In genomic region chr19:21487124-21487944, GRCm38 (mm10) we compare ENCODE assay signal across 22 mouse cellular contexts. TPM values are rescaled to one million over a fixed set of nuclear protein-coding genes. Genes with fewer than 3 reads are reported as not detected.
DNase-seq lines count a peak whose midpoint lies in the region; ATAC-seq and TF ChIP-seq lines count a peak whose summit lies in the region.
"Had no signal": no experiment of that assay in that cellular context is flagged by ENCODE, and none has a peak within 500 bp of the region (broad histone marks: within the 10 kb centered on the region; RNA-seq: fewer than 3 reads in every experiment).

No protein-coding gene starts in this region.

- H3K27me3 ChIP-seq in liver, adult 2 months (ENCODE audit: control insufficient read depth, insufficient read depth, low read length) = no peaks in the 10 kb centered on the region
- H3K27me3 ChIP-seq in intestine, embryonic 16.5 days (replicated peaks; ENCODE audit: control insufficient read depth, insufficient read depth, low read length) = no peaks in the 10 kb centered on the region
- no peaks in the 10 kb centered on the region for H3K27me3 ChIP-seq in small intestine, adult 2 months (ENCODE audit: control insufficient read depth, insufficient read depth, low read length)
- no peaks in the 10 kb centered on the region for H3K27me3 ChIP-seq in kidney, embryonic 15.5 days
- no peaks in the 10 kb centered on the region for H3K27me3 ChIP-seq in midbrain, embryonic 16.5 days (ENCODE audit: control insufficient read depth, insufficient read depth, low read depth, low read length)
- H3K27me3 ChIP-seq: embryonic facial prominence, embryonic 13.5 days; embryonic facial prominence, embryonic 15.5 days; forebrain, embryonic 12.5 days had no signal

- peak overlapping the region; percentile 17; the same call in 1 of the 2 replicates for H3K4me3 ChIP-seq in liver, adult 2 months (ENCODE audit: insufficient read depth, low read depth, low read length)
- no peak overlapping the region for H3K4me3 ChIP-seq in intestine, embryonic 16.5 days (ENCODE audit: low read length)
- H3K4me3 ChIP-seq in small intestine, adult 2 months (ENCODE audit: low read depth, low read length) = no peak overlapping the region
- H3K4me3 ChIP-seq in kidney, embryonic 15.5 days (replicated peaks) = no peak overlapping the region
- H3K4me3 ChIP-seq in midbrain, embryonic 16.5 days (ENCODE audit: low read depth, low read length) = no peak overlapping the region
- H3K4me3 ChIP-seq: embryonic facial prominence, embryonic 13.5 days; embryonic facial prominence, embryonic 15.5 days; erythroblast, embryonic 14.5 days; forebrain, embryonic 10.5 days; forebrain, embryonic 12.5 days had no signal

- peak; percentile 68 for DNase-seq in liver, adult 2 months (ENCODE audit: extremely low read depth, low read depth, low spot score)
- no peak for DNase-seq in liver
- DNase-seq: adrenal gland, adult 2 months; adrenal gland, postnatal 10 days; adrenal gland, postnatal 25 days; cerebellum, adult 11 months; cerebellum, adult 18-20 months; cerebellum, adult 8-10 months; cerebellum, adult 9-11 months; cerebellum, postnatal 14 days; cerebellum, postnatal 36 days; embryo, embryonic 11 days had no signal

- no peaks in the 10 kb centered on the region for H3K9me3 ChIP-seq in intestine, embryonic 16.5 days (ENCODE audit: control insufficient read depth, low read length)
- H3K9me3 ChIP-seq in kidney, embryonic 15.5 days (replicated peaks) = no peaks in the 10 kb centered on the region
- H3K9me3 ChIP-seq in midbrain, embryonic 16.5 days (replicated peaks; ENCODE audit: control insufficient read depth, low read length, poor library complexity, severe bottlenecking) = no peaks in the 10 kb centered on the region
- H3K9me3 ChIP-seq: embryonic facial prominence, embryonic 13.5 days; embryonic facial prominence, embryonic 15.5 days; forebrain, embryonic 10.5 days; forebrain, embryonic 12.5 days had no signal

- no peaks in the 10 kb centered on the region for H3K79me2 ChIP-seq in liver, adult 2 months (ENCODE audit: control insufficient read depth, insufficient read depth, low read length)

- peaks cover 8% of the 10 kb centered on the region; the same call in 1 of the 2 replicates for H3K4me1 ChIP-seq in liver, adult 2 months (ENCODE audit: control insufficient read depth, insufficient read depth, low read length)
- no peaks in the 10 kb centered on the region for H3K4me1 ChIP-seq in intestine, embryonic 16.5 days (ENCODE audit: control insufficient read depth, insufficient read depth, low read length)
- H3K4me1 ChIP-seq in small intestine, adult 2 months (ENCODE audit: control insufficient read depth, insufficient read depth, insufficient read length, low read length) = peaks cover 18% of the 10 kb centered on the region; the same call in 1 of the 2 replicates
- no peaks in the 10 kb centered on the region for H3K4me1 ChIP-seq in kidney, embryonic 15.5 days
- H3K4me1 ChIP-seq in midbrain, embryonic 16.5 days (ENCODE audit: control insufficient read depth, insufficient read depth, low read length) = no peaks in the 10 kb centered on the region; the same call in 1 of the 2 replicates
- H3K4me1 ChIP-seq: embryonic facial prominence, embryonic 13.5 days; embryonic facial prominence, embryonic 15.5 days; forebrain, embryonic 10.5 days; forebrain, embryonic 12.5 days had no signal

- no peaks in the 10 kb centered on the region for H3K36me3 ChIP-seq in liver, adult 2 months (ENCODE audit: control insufficient read depth, insufficient read depth, low read length)
- H3K36me3 ChIP-seq in intestine, embryonic 16.5 days (ENCODE audit: control insufficient read depth, insufficient read depth, low read length) = no peaks in the 10 kb centered on the region
- no peaks in the 10 kb centered on the region for H3K36me3 ChIP-seq in small intestine, adult 2 months (ENCODE audit: control insufficient read depth, insufficient read depth, low read length)
- H3K36me3 ChIP-seq in kidney, embryonic 15.5 days = no peaks in the 10 kb centered on the region
- no peaks in the 10 kb centered on the region for H3K36me3 ChIP-seq in midbrain, embryonic 16.5 days (ENCODE audit: control insufficient read depth, insufficient read depth, low read length)
- H3K36me3 ChIP-seq: embryonic facial prominence, embryonic 13.5 days; embryonic facial prominence, embryonic 15.5 days; forebrain, embryonic 10.5 days; forebrain, embryonic 12.5 days had no signal

- H3K9ac ChIP-seq in liver, adult 2 months (ENCODE audit: low read depth, low read length) = no peak overlapping the region
- no peak overlapping the region for H3K9ac ChIP-seq in intestine, embryonic 16.5 days (ENCODE audit: low read depth, low read length)
- no peak overlapping the region for H3K9ac ChIP-seq in kidney, embryonic 15.5 days
- H3K9ac ChIP-seq in midbrain, embryonic 16.5 days (ENCODE audit: low read depth, low read length) = no peak overlapping the region
- H3K9ac ChIP-seq: embryonic facial prominence, embryonic 13.5 days; embryonic facial prominence, embryonic 15.5 days; forebrain, embryonic 12.5 days had no signal

- ATAC-seq in intestine, embryonic 16.5 days = peak; percentile 92
- no peak for ATAC-seq in kidney, embryonic 15.5 days (replicated peaks; ENCODE audit: low FRiP score)
- no peak for ATAC-seq in midbrain, embryonic 16.5 days
- ATAC-seq: forebrain, embryonic 14.5 days had no signal

- no peak overlapping the region for H3K27ac ChIP-seq in liver, adult 2 months (replicated peaks; ENCODE audit: insufficient read depth, low read depth, low read length)
- peak overlapping the region; percentile 56; the same call in 1 of the 2 replicates for H3K27ac ChIP-seq in intestine, embryonic 16.5 days (ENCODE audit: low read length)
- H3K27ac ChIP-seq in small intestine, adult 2 months (ENCODE audit: insufficient read depth, low read depth, low read length) = peak overlapping the region; percentile 93
- no peak overlapping the region for H3K27ac ChIP-seq in kidney, embryonic 15.5 days
- no peak overlapping the region for H3K27ac ChIP-seq in midbrain, embryonic 16.5 days (ENCODE audit: low read length)
- H3K27ac ChIP-seq: embryonic facial prominence, embryonic 13.5 days; embryonic facial prominence, embryonic 15.5 days; forebrain, embryonic 10.5 days; forebrain, embryonic 12.5 days had no signal

- WGBS in liver, adult 2 months = 37% methylated on average over 5 of the region's 5 CpGs
- WGBS in intestine, embryonic 16.5 days = 69% methylated on average over 5 of the region's 5 CpGs
- 44% methylated on average over 5 of the region's 5 CpGs for WGBS in small intestine, adult 2 months
- 87% methylated on average over 5 of the region's 5 CpGs for WGBS in kidney, embryonic 15.5 days
- 85% methylated on average over 5 of the region's 5 CpGs for WGBS in midbrain, embryonic 16.5 days

- TF ChIP-seq POLR2A in liver, adult 2 months (IDR thresholded peaks at IDR 0.05; ENCODE audit: extremely low read depth, insufficient read depth, low read length) = no peak
- no peak for TF ChIP-seq POLR2A in small intestine, adult 2 months (IDR thresholded peaks at IDR 0.05; ENCODE audit: low read depth, low read length)

- no peak for TF ChIP-seq CTCF in liver, adult 2 months (IDR thresholded peaks at IDR 0.05; ENCODE audit: low read depth, low read length)
- no peak for TF ChIP-seq CTCF in small intestine, adult 2 months (IDR thresholded peaks at IDR 0.05; ENCODE audit: extremely low read depth, insufficient read length, insufficient replicate concordance, low read depth, low read length)

- H3K4me2 ChIP-seq in intestine, embryonic 16.5 days (ENCODE audit: low read depth, low read length) = no peak overlapping the region
- no peak overlapping the region for H3K4me2 ChIP-seq in kidney, embryonic 15.5 days
- no peak overlapping the region for H3K4me2 ChIP-seq in midbrain, embryonic 16.5 days (ENCODE audit: low read length)
- H3K4me2 ChIP-seq: embryonic facial prominence, embryonic 13.5 days; embryonic facial prominence, embryonic 15.5 days; forebrain, embryonic 12.5 days had no signal

RNA-seq across cellular contexts. Expression of gene Gda, which starts 14.1 kb away (rescaled TPM):
- 16.0 and 23.5 TPM in 2 replicates for total RNA-seq in liver, adult 2 months (2014; rRNA removed)
- polyA plus RNA-seq in liver, adult 2 months (2012; rRNA removed) = 3.8 and 4.7 TPM in 2 replicates
- 17.0 and 20.3 TPM in 2 replicates for polyA plus RNA-seq in intestine, embryonic 16.5 days (2015; fragmentation: Nextera tagmentation; extraction: Ambion mirVana)
- polyA plus RNA-seq in small intestine, adult 2 months (2012; rRNA removed) = 57.5 and 122 TPM in 2 replicates
- 0.15 and 0.17 TPM in 2 replicates for polyA plus RNA-seq in kidney, embryonic 15.5 days (2015; fragmentation: Nextera tagmentation; extraction: Ambion mirVana)
- polyA plus RNA-seq in midbrain, embryonic 16.5 days (2015; fragmentation: Nextera tagmentation; extraction: Ambion mirVana) = 0.71 and 1.0 TPM in 2 replicates
- polyA plus RNA-seq: erythroblast, embryonic 14.5 days; forebrain, embryonic 10.5 days had no signal

Comparison
In these comparisons a context has a peak if more than half of its experiments do, and no peak if none do; other contexts are left out.
1. H3K27ac ChIP-seq: peak in intestine, embryonic 16.5 days (single experiment) and small intestine, adult 2 months (single experiment); none in liver, adult 2 months (single experiment), kidney, embryonic 15.5 days (single experiment) and midbrain, embryonic 16.5 days (single experiment).